Mouse (Mus musculus) G1E (cell line): ENCODE measurements around the gene Zcchc4.

ENCODE experiments used
- CTCF ChIP-seq: IDR thresholded peaks from 2 replicates; pipeline ENCODE4 v1.5.1; 2012; ENCODE audit warnings: low read depth, low read length, inconsistent platforms, mixed read lengths
- POLR2AphosphoS5 ChIP-seq: IDR thresholded peaks from 2 replicates; pipeline ENCODE4 v1.6.1; 2012; ENCODE audit warnings: low read depth, low read length, inconsistent platforms; ENCODE audit not compliant: insufficient replicate concordance

- TF ChIP-seq CTCF, result no peak
- TF ChIP-seq POLR2AphosphoS5, result no peak
These were observed 90.6 kb downstream of the Zcchc4 start for GRCm38 (mm10) chr5:52865825-52866224.
